Mouse (Mus musculus) CH12.LX (cell line): ENCODE data around the gene Acoxl. TPM values are rescaled to one million over a fixed set of nuclear protein-coding genes. Genes with fewer than 3 reads are reported as not detected.

ENCODE experiments used
- DNase-seq: peaks from one replicate; pipeline ENCODE4 v3.0.0-alpha.2; 2013; ENCODE audit errors: extremely low read depth
- H3K27ac ChIP-seq: 2 replicates; pipeline ENCODE4 v1.5.1; 2012; ENCODE audit warnings: low read depth, mild to moderate bottlenecking, control low read depth, moderate library complexity; ENCODE audit not compliant: insufficient read depth
- H3K27me3 ChIP-seq: replicated peaks from 2 replicates; pipeline ENCODE3; 2012; ENCODE audit warnings: inconsistent platforms
- H3K36me3 ChIP-seq, 2 experiments: replicated peaks in 1 of 2; 2 replicates each; pipeline versions ENCODE3 to v1.6.1; 2012; ENCODE audit warnings: inconsistent platforms in 1 of 2, low read length in 1 of 2, mild to moderate bottlenecking in 1 of 2, mixed read lengths in 1 of 2, moderate library complexity in 1 of 2; ENCODE audit not compliant: control insufficient read depth in 1 of 2, insufficient read depth in 1 of 2
- H3K4me1 ChIP-seq, 2 experiments: 2 replicates each; pipeline ENCODE4 v1.6.1; 2012; ENCODE audit warnings: inconsistent platforms in 1 of 2, moderate library complexity in 1 of 2; ENCODE audit not compliant: insufficient read depth in 2 of 2, control insufficient read depth in 1 of 2
- H3K4me2 ChIP-seq: 2 replicates; pipeline ENCODE4 v1.6.1; 2012; ENCODE audit warnings: low read depth, mild to moderate bottlenecking, control low read depth; ENCODE audit not compliant: poor library complexity, insufficient read depth, severe bottlenecking
- H3K4me3 ChIP-seq, 3 experiments: fragments of 150-350 bp in 1 of 3; sonication (generic) in 1 of 3; replicated peaks in 1 of 3; 2 replicates each; pipeline versions ENCODE3 to v1.5.1; 2011 to 2012; ENCODE audit warnings: low read depth in 2 of 3, low read length in 2 of 3, mild to moderate bottlenecking in 2 of 3, moderate library complexity in 2 of 3, control low read depth in 1 of 3, improper control_type of control experiment in 1 of 3, inconsistent platforms in 1 of 3, mixed read lengths in 1 of 3; ENCODE audit not compliant: poor library complexity in 1 of 3
- H3K79me2 ChIP-seq: replicated peaks from 2 replicates; pipeline ENCODE4 v1.6.1; 2012; ENCODE audit warnings: mild to moderate bottlenecking, moderate library complexity; ENCODE audit not compliant: control insufficient read depth, poor library complexity, insufficient read depth, severe bottlenecking; ENCODE audit errors: extremely low read depth
- H3K9ac ChIP-seq: 2 replicates; pipeline ENCODE4 v1.6.1; 2012; ENCODE audit warnings: low read depth, mild to moderate bottlenecking, control low read depth, moderate library complexity; ENCODE audit not compliant: insufficient read depth
- H3K9me3 ChIP-seq: replicated peaks from 2 replicates; pipeline ENCODE3; 2012; ENCODE audit warnings: low read length, inconsistent platforms, mixed read lengths
- CHD1 ChIP-seq: IDR thresholded peaks from 2 replicates; pipeline ENCODE4 v1.6.1; 2012; ENCODE audit warnings: low read depth, low read length, improper control_type of control experiment, inconsistent platforms
- CTCF ChIP-seq, 2 experiments: IDR thresholded peaks in 1 of 2; conservative IDR thresholded peaks in 1 of 2; 2 replicates each; pipeline ENCODE4 v1.5.1; 2011 to 2012; ENCODE audit warnings: low read depth in 2 of 2, low read length in 2 of 2, improper control_type of control experiment in 1 of 2, inconsistent platforms in 1 of 2, mild to moderate bottlenecking in 1 of 2, moderate library complexity in 1 of 2
- E2F4 ChIP-seq: IDR thresholded peaks from 2 replicates; pipeline ENCODE4 v1.6.1; 2011; ENCODE audit warnings: low read depth, low read length, improper control_type of control experiment; ENCODE audit not compliant: insufficient replicate concordance
- EP300 ChIP-seq: IDR thresholded peaks from 2 replicates; pipeline ENCODE4 v1.6.1; 2011; ENCODE audit warnings: low read length, improper control_type of control experiment
- ETS1 ChIP-seq: conservative IDR thresholded peaks from 2 replicates; pipeline ENCODE4 v1.6.1; 2012; ENCODE audit warnings: low read depth, mild to moderate bottlenecking, inconsistent platforms, low read length, improper control_type of control experiment, moderate library complexity
- JUN ChIP-seq: IDR thresholded peaks from 2 replicates; pipeline ENCODE4 v1.6.1; 2011; ENCODE audit warnings: low read depth, mild to moderate bottlenecking, low read length, improper control_type of control experiment, moderate library complexity; ENCODE audit not compliant: insufficient read depth
- JUND ChIP-seq: conservative IDR thresholded peaks from 2 replicates; pipeline ENCODE4 v1.6.1; 2011; ENCODE audit warnings: low read depth, low read length, improper control_type of control experiment
- KAT2A ChIP-seq: IDR thresholded peaks from 2 replicates; pipeline ENCODE4 v1.6.1; 2012; ENCODE audit warnings: low read length, improper control_type of control experiment, inconsistent platforms; ENCODE audit not compliant: insufficient replicate concordance
- MAX ChIP-seq: IDR thresholded peaks from 2 replicates; pipeline ENCODE4 v1.6.1; 2011; ENCODE audit warnings: low read length, improper control_type of control experiment
- MEF2A ChIP-seq: IDR thresholded peaks from 2 replicates; pipeline ENCODE4 v1.6.1; 2014; ENCODE audit warnings: low read depth, mild to moderate bottlenecking, inconsistent platforms, low read length, improper control_type of control experiment, borderline replicate concordance
- NELFE ChIP-seq: IDR thresholded peaks from 2 replicates; pipeline ENCODE4 v1.6.1; 2011; ENCODE audit warnings: low read depth, low read length, improper control_type of control experiment
- NRF1 ChIP-seq: IDR thresholded peaks from 2 replicates; pipeline ENCODE4 v1.6.1; 2014; ENCODE audit warnings: low read depth, mild to moderate bottlenecking, inconsistent platforms, low read length, improper control_type of control experiment, moderate library complexity
- POLR2AphosphoS2 ChIP-seq: IDR thresholded peaks from 2 replicates; pipeline ENCODE4 v1.6.1; 2011; ENCODE audit warnings: low read depth, low read length, improper control_type of control experiment
- RAD21 ChIP-seq: IDR thresholded peaks from 2 replicates; pipeline ENCODE4 v1.6.1; 2011; ENCODE audit warnings: low read depth, mild to moderate bottlenecking, low read length, improper control_type of control experiment, moderate library complexity
- SIN3A ChIP-seq: IDR thresholded peaks from 2 replicates; pipeline ENCODE4 v1.6.1; 2012; ENCODE audit warnings: low read length, improper control_type of control experiment, inconsistent platforms
- TBP ChIP-seq: conservative IDR thresholded peaks from 2 replicates; pipeline ENCODE4 v1.6.1; 2011; ENCODE audit warnings: low read depth, low read length, improper control_type of control experiment
- TCF12 ChIP-seq: IDR thresholded peaks from 2 replicates; pipeline ENCODE4 v1.6.1; 2014; ENCODE audit warnings: low read depth, mild to moderate bottlenecking, inconsistent platforms, low read length, improper control_type of control experiment
- USF2 ChIP-seq: conservative IDR thresholded peaks from 2 replicates; pipeline ENCODE4 v1.6.1; 2011; ENCODE audit warnings: low read depth, low read length, improper control_type of control experiment
- ZKSCAN1 ChIP-seq: IDR thresholded peaks from 2 replicates; pipeline ENCODE4 v1.6.1; 2012; ENCODE audit warnings: low read depth, inconsistent platforms, low read length, improper control_type of control experiment, borderline replicate concordance
- dilution Hi-C: fragments of 300-500 bp; cut with MboI; formaldehyde crosslinking; loops from 2 replicates; pipeline ENCODE4 v1.14.3; 2020; ENCODE audit warnings: low sequenced_read_pairs; ENCODE audit not compliant: extremely low pct_unique_long_range_greater_than_20kb, extremely low pct_ligation_motif_present
- in situ Hi-C: fragments of 300-500 bp; cut with MboI; formaldehyde crosslinking; loops from 3 replicates; pipeline ENCODE4 v1.14.3; 2019; ENCODE audit warnings: low sequenced_read_pairs, low pct_ligation_motif_present, low pct_unique_long_range_greater_than_20kb, mixed read lengths
- polyA plus RNA-seq: library from polyadenylated mRNA; unstranded; fragments of >175 nt; gene quantifications from 2 replicates; pipeline ENCODE4 v1.2.1, GENCODE M21; 2012; ENCODE audit warnings: low read depth; ENCODE audit not compliant: insufficient read length
- total RNA-seq, 2 experiments: library from RNA; depleted of rRNA; stranded (reverse); fragments of 300-350 nt in 1 of 2; fragments of >200 nt in 1 of 2; gene quantifications; 2 replicates each; pipeline ENCODE4 v1.2.3; 2012 to 2014

Gene Acoxl
- total and polyA plus RNA-seq, 3 experiments, result 0.25 to 0.43 TPM; not detected in 1

- TF ChIP-seq TCF12 (no peak), MAX (no peak), MEF2A (no peak), EP300 (no peak), ZKSCAN1 (no peak), NELFE (no peak), RAD21 (no peak), USF2 (no peak), ETS1 (no peak), CTCF (conservative IDR thresholded peaks at IDR 0.05 in 1 of 2, IDR thresholded peaks at IDR 0.05 in 1 of 2; ENCODE audit: low read depth in 2 of 2, low read length in 2 of 2) (no peak), CHD1 (no peak), SIN3A (no peak), E2F4 (no peak), JUND (no peak), JUN (no peak)
- Histone ChIP-seq H3K27ac (no peak overlapping the region), H3K27me3 (no peaks in the 10 kb centered on the region), H3K9me3 (no peaks in the 10 kb centered on the region), H3K9ac (no peak overlapping the region), H3K79me2 (no peaks in the 10 kb centered on the region), H3K4me1 (peaks cover 0 to 6% of the 10 kb centered on the region in 2 experiments; a peak in 2 of 4 replicates), H3K4me3 (no peak overlapping the region), H3K36me3 (no peaks in the 10 kb centered on the region), H3K4me2 (no peak overlapping the region)
- DNase-seq, result no peak
- dilution Hi-C loops, result no loop called here
- in situ Hi-C loops, result no loop called here
Observed at GRCm38 (mm10) chr2:127960579-127960978, 121.9 kb downstream of the Acoxl start.

- TF ChIP-seq TBP (no peak), POLR2AphosphoS2 (no peak), MAX (no peak), MEF2A (no peak), NRF1 (no peak), USF2 (no peak), KAT2A (no peak), TCF12 (no peak), ZKSCAN1 (no peak)
- no peak for DNase-seq
- Histone ChIP-seq H3K9ac (no peak overlapping the region), H3K36me3 (no peaks in the 10 kb centered on the region), H3K4me2 (no peak overlapping the region), H3K4me1 (peaks cover 0 to 6% of the 10 kb centered on the region in 2 experiments; a peak in 2 of 4 replicates), H3K27me3 (no peaks in the 10 kb centered on the region), H3K4me3 (no peak overlapping the region), H3K79me2 (no peaks in the 10 kb centered on the region), H3K27ac (no peak overlapping the region), H3K9me3 (no peaks in the 10 kb centered on the region)
- dilution Hi-C loops (no loop called here), in situ Hi-C loops (no loop called here)
Observed at GRCm38 (mm10) chr2:127961154-127961553, 122.5 kb downstream of the Acoxl start.
